ENCODE assay signal across 12 mouse cellular contexts in the genomic region with DNA sequence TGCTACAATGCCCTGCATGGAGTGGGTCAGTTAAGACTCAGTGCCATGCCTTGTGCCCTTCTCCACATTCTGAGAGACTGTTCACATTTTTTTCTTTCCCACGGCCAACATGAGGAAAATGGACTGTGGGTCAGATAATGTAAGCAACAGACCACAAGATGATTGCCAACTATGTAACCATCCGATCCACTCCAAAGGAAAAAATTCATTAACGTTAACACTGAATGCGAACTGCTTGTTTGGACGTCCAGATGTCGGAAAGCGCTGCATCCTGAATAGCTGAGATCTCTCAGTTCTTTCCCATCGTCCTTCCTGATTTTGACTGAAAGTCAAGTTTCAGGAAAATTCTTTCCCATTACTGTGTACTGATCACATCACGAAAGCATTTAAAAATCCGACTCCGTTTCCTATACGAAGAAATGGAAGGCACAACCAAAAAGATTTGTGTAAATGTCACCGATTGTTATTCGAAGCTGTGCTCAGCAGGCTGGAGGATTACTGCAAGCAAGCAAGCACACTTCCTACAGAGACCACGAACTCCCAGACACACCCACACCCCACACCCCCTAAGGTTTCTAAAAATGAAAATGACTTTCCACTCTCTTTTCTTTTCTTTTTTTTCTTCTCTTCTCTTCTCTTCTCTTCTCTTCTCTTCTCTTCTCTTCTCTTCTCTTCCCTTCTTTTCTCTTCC.
DNase-seq lines count a peak whose midpoint lies in the region; ATAC-seq and TF ChIP-seq lines count a peak whose summit lies in the region.
"Had no signal": no experiment of that assay in that cellular context is flagged by ENCODE, and none has a peak within 500 bp of the region (broad histone marks: within the 10 kb centered on the region; RNA-seq: fewer than 3 reads in every experiment).

No protein-coding gene starts in this region.

- ATAC-seq in lung, postnatal 0 days, result peak; percentile 52; the same call in 1 of the 2 replicates
- no peak for ATAC-seq in intestine, embryonic 14.5 days (replicated peaks; ENCODE audit: low FRiP score, low TSS enrichment, low read depth)
- ATAC-seq in stomach, embryonic 15.5 days (ENCODE audit: insufficient read depth, low FRiP score, low read depth), result no peak
- ATAC-seq: inflammation-experienced regulatory T-cells, adult 6 months had no signal

- H3K79me2 ChIP-seq in heart, adult 2 months (replicated peaks; ENCODE audit: control insufficient read depth, insufficient read depth, low read length), result no peaks in the 10 kb centered on the region

- no peak for TF ChIP-seq EP300 in heart, adult 2 months (IDR thresholded peaks at IDR 0.05; ENCODE audit: insufficient read depth, low read depth, low read length)
- peak; percentile 30; the same call in 1 of the 2 replicates for TF ChIP-seq EP300 in lung, postnatal 0 days (IDR thresholded peaks at IDR 0.05)

- intact Hi-C loops in heart, adult 2 months (cut with DNase I), result no loop called here
- intact Hi-C loops in left cerebral cortex, postnatal 36 days (cut with DNase I), result no loop called here

- no peaks in the 10 kb centered on the region for H3K36me3 ChIP-seq in heart, adult 2 months (ENCODE audit: control insufficient read depth, insufficient read depth, low read length)
- no peaks in the 10 kb centered on the region for H3K36me3 ChIP-seq in lung, postnatal 0 days (ENCODE audit: insufficient read depth, low read length)
- H3K36me3 ChIP-seq in intestine, embryonic 14.5 days (ENCODE audit: control insufficient read depth, insufficient read depth, low read length), result no peaks in the 10 kb centered on the region
- no peaks in the 10 kb centered on the region for H3K36me3 ChIP-seq in stomach, embryonic 15.5 days

- no peak overlapping the region for H3K4me3 ChIP-seq in heart, adult 2 months
- no peak overlapping the region for H3K4me3 ChIP-seq in lung, postnatal 0 days (ENCODE audit: low read depth, low read length)
- H3K4me3 ChIP-seq in intestine, embryonic 14.5 days (ENCODE audit: low read depth, low read length), result no peak overlapping the region
- H3K4me3 ChIP-seq in stomach, embryonic 15.5 days (replicated peaks), result no peak overlapping the region
- no peak overlapping the region for H3K4me3 ChIP-seq in layer of hippocampus, adult 2 months

- H3K9ac ChIP-seq in heart, adult 2 months (ENCODE audit: low read depth, low read length), result no peak overlapping the region; the same call in 1 of the 2 replicates
- no peak overlapping the region for H3K9ac ChIP-seq in lung, postnatal 0 days (replicated peaks; ENCODE audit: low read depth)
- H3K9ac ChIP-seq in intestine, embryonic 14.5 days (ENCODE audit: low read length), result no peak overlapping the region
- no peak overlapping the region for H3K9ac ChIP-seq in stomach, embryonic 15.5 days

- 27% methylated on average over 15 of the region's 15 CpGs for WGBS in heart, adult 2 months
- WGBS in lung, postnatal 0 days, result 17% methylated on average over 15 of the region's 15 CpGs
- WGBS in intestine, embryonic 14.5 days, result 22% methylated on average over 15 of the region's 15 CpGs
- 18% methylated on average over 15 of the region's 15 CpGs for WGBS in stomach, embryonic 15.5 days

- peaks cover 4% of the 10 kb centered on the region; the same call in 1 of the 2 replicates for H3K4me1 ChIP-seq in heart, adult 2 months (ENCODE audit: control insufficient read depth, insufficient read depth, low read length)
- no peaks in the 10 kb centered on the region; the same call in 1 of the 2 replicates for H3K4me1 ChIP-seq in lung, postnatal 0 days (ENCODE audit: insufficient read depth, low read depth, low read length)
- H3K4me1 ChIP-seq in intestine, embryonic 14.5 days (replicated peaks; ENCODE audit: control insufficient read depth, insufficient read depth, low read length), result no peaks in the 10 kb centered on the region
- H3K4me1 ChIP-seq in stomach, embryonic 15.5 days, result no peaks in the 10 kb centered on the region

- peak overlapping the region; percentile 19; the same call in 1 of the 2 replicates for H3K4me2 ChIP-seq in lung, postnatal 0 days (replicated peaks; ENCODE audit: low read depth, low read length)
- H3K4me2 ChIP-seq in intestine, embryonic 14.5 days (ENCODE audit: low read length), result peak overlapping the region; percentile 24; the same call in 1 of the 2 replicates
- peak overlapping the region; percentile 41 for H3K4me2 ChIP-seq in stomach, embryonic 15.5 days

- H3K9me3 ChIP-seq in lung, postnatal 0 days (ENCODE audit: low read length), result no peaks in the 10 kb centered on the region
- no peaks in the 10 kb centered on the region for H3K9me3 ChIP-seq in intestine, embryonic 14.5 days (ENCODE audit: control insufficient read depth, low read length)
- no peaks in the 10 kb centered on the region for H3K9me3 ChIP-seq in stomach, embryonic 15.5 days

- H3K27ac ChIP-seq in heart, adult 2 months, result no peak overlapping the region; the same call in 1 of the 2 replicates
- no peak overlapping the region for H3K27ac ChIP-seq in lung, postnatal 0 days (ENCODE audit: low read length)
- H3K27ac ChIP-seq in intestine, embryonic 14.5 days (ENCODE audit: low read depth), result no peak overlapping the region
- no peak overlapping the region for H3K27ac ChIP-seq in stomach, embryonic 15.5 days
- no peak overlapping the region for H3K27ac ChIP-seq in layer of hippocampus, adult 2 months

- DNase-seq in heart, adult 11 months, result peak; percentile 80
- DNase-seq in heart, adult 2 months, result no peak
- DNase-seq in lung, postnatal 0 days (ENCODE audit: low spot score), result peak; percentile 61
- DNase-seq in lung, postnatal 14 days, result no peak
- no peak for DNase-seq in intestine, embryonic 14.5 days (ENCODE audit: low spot score)
- DNase-seq in left cerebral cortex, postnatal 36 days (ENCODE audit: low spot score in 2 of 2), result no peak
- DNase-seq in layer of hippocampus, adult 2 months (ENCODE audit: low spot score in 2 of 2), result no peak
- DNase-seq: cerebellum, postnatal 10 days; right cerebral cortex, postnatal 14 days; thymus, postnatal 14 days had no signal

- TF ChIP-seq CTCF in heart, adult 2 months (IDR thresholded peaks at IDR 0.05), result no peak
- TF ChIP-seq CTCF in lung, postnatal 0 days (IDR thresholded peaks at IDR 0.05), result no peak
- no peak for TF ChIP-seq CTCF in layer of hippocampus, adult 2 months (conservative IDR thresholded peaks at IDR 0.05)

- TF ChIP-seq POLR2A in heart, adult 2 months (IDR thresholded peaks at IDR 0.05; ENCODE audit: insufficient read depth, low read depth, low read length), result no peak

- H3K27me3 ChIP-seq in heart, adult 2 months (ENCODE audit: control insufficient read depth, insufficient read depth, low read length), result no peaks in the 10 kb centered on the region
- no peaks in the 10 kb centered on the region for H3K27me3 ChIP-seq in lung, postnatal 0 days (replicated peaks; ENCODE audit: insufficient read depth, low read length)
- no peaks in the 10 kb centered on the region for H3K27me3 ChIP-seq in intestine, embryonic 14.5 days (replicated peaks; ENCODE audit: control insufficient read depth, insufficient read depth, low read length)
- H3K27me3 ChIP-seq in stomach, embryonic 15.5 days (replicated peaks), result no peaks in the 10 kb centered on the region

Comparison
In these comparisons a context has a peak if more than half of its experiments do, and no peak if none do; other contexts are left out.
1. DNase-seq: peak in heart, adult 11 months (single experiment) and lung, postnatal 0 days (single experiment); none in heart, adult 2 months (0 of 2), lung, postnatal 14 days (single experiment), intestine, embryonic 14.5 days (single experiment), left cerebral cortex, postnatal 36 days (0 of 2) and layer of hippocampus, adult 2 months (0 of 2).
2. Peak in every context shown above with its lines, with median percentiles within 50 percentile points of each other: H3K4me2 ChIP-seq.